Mouse (Mus musculus): ENCODE results near the gene Prdx3. TPM values are rescaled to one million over a fixed set of nuclear protein-coding genes. Genes with fewer than 3 reads are reported as not detected.
A peak's percentile ranks its signal among the peaks of the same experiment; 100 is the strongest.
"Not testable (repeated sequence)": the region's sequence is repeated elsewhere in the genome, so short reads cannot be mapped to it uniquely, and the experiment has no call there.

Gene Prdx3
- polyA plus RNA-seq, 1 experiment from 2014 or later, result 120 TPM

GRCm38 (mm10) chr19:60866169-60866568 is 8.2 kb downstream of the Prdx3 start:
- not testable (repeated sequence) for DNase-seq (ENCODE audit: low spot score)

- peak; percentile 93 for DNase-seq (ENCODE audit: low spot score)
These were observed 13.3 kb downstream of the Prdx3 start, which contains the start of gene Sfxn4 for GRCm38 (mm10) chr19:60860868-60861700. Gene Sfxn4, minus strand, starts transcription at chr19:60861479.

- DNase-seq (ENCODE audit: low spot score), result no peak
These were observed 28.6 kb downstream of the Prdx3 start for GRCm38 (mm10) chr19:60845731-60846130.

GRCm38 (mm10) chr19:60843324-60843723 is 31.0 kb downstream of the Prdx3 start:
- no peak for DNase-seq (ENCODE audit: low spot score)

GRCm38 (mm10) chr19:60837747-60838146 is 36.6 kb downstream of the Prdx3 start:
- DNase-seq (ENCODE audit: low spot score), result peak; percentile 75

- no peak for DNase-seq (ENCODE audit: low spot score)
These were observed 55.7 kb downstream of the Prdx3 start for GRCm38 (mm10) chr19:60818677-60819076.

Other genes starting within 250 kb of the Prdx3 start
- gene Nanos1, start 118.6 kb downstream of the Prdx3 start, polyA plus RNA-seq (2015; fragmentation: Nextera tagmentation; extraction: Ambion mirVana), result 1.8 and 1.9 TPM in 2 replicates
- gene Eif3a, start 83.9 kb downstream of the Prdx3 start, polyA plus RNA-seq (2015; fragmentation: Nextera tagmentation; extraction: Ambion mirVana), result 96.9 and 100 TPM in 2 replicates
- 23.6 and 25.5 TPM in 2 replicates for gene Fam45a, start 63.0 kb downstream of the Prdx3 start, polyA plus RNA-seq (2015; fragmentation: Nextera tagmentation; extraction: Ambion mirVana)
- 4.0 and 4.3 TPM in 2 replicates for gene Sfxn4, start 13.1 kb downstream of the Prdx3 start, polyA plus RNA-seq (2015; fragmentation: Nextera tagmentation; extraction: Ambion mirVana)
- gene Grk5, start 15.2 kb upstream of the Prdx3 start, polyA plus RNA-seq (2015; fragmentation: Nextera tagmentation; extraction: Ambion mirVana), result 2.6 and 2.8 TPM in 2 replicates